Mouse (Mus musculus) MN1 (cell line): Measurements from ENCODE around the gene Itpk1.
"Not testable (repeated sequence)": the region's sequence is repeated elsewhere in the genome, so short reads cannot be mapped to it uniquely, and the experiment has no call there.

Experiments used
- DNase-seq: peaks from one replicate; pipeline ENCODE4 v3.0.0-alpha.2; 2016; ENCODE audit warnings: low spot score

The Itpk1 gene

GRCm38 (mm10) chr12:102660906-102661651 lies 43.7 kb downstream of the Itpk1 start:
- DNase-seq, result no peak

- DNase-seq, result no peak
Observed at GRCm38 (mm10) chr12:102653003-102653402, 51.7 kb downstream of the Itpk1 start.

GRCm38 (mm10) chr12:102652420-102652819 lies 52.3 kb downstream of the Itpk1 start:
- DNase-seq, result no peak

GRCm38 (mm10) chr12:102651871-102652270 lies 52.9 kb downstream of the Itpk1 start:
- no peak for DNase-seq

GRCm38 (mm10) chr12:102651401-102651800 lies 53.3 kb downstream of the Itpk1 start:
- no peak for DNase-seq

GRCm38 (mm10) chr12:102650649-102651048 lies 54.1 kb downstream of the Itpk1 start:
- no peak for DNase-seq

GRCm38 (mm10) chr12:102647839-102648564 lies 56.7 kb downstream of the Itpk1 start:
- no peak for DNase-seq

GRCm38 (mm10) chr12:102646586-102647260 lies 58.0 kb downstream of the Itpk1 start:
- DNase-seq, result no peak

- DNase-seq, result no peak
Observed at GRCm38 (mm10) chr12:102645911-102646585, 58.7 kb downstream of the Itpk1 start.

GRCm38 (mm10) chr12:102643316-102643715 lies 61.4 kb downstream of the Itpk1 start:
- no peak for DNase-seq

- peak; percentile 71 for DNase-seq
Observed at GRCm38 (mm10) chr12:102640436-102641163, 64.1 kb downstream of the Itpk1 start.

GRCm38 (mm10) chr12:102638878-102639277 lies 65.9 kb downstream of the Itpk1 start:
- DNase-seq, result no peak

GRCm38 (mm10) chr12:102637235-102637634 lies 67.5 kb downstream of the Itpk1 start:
- no peak for DNase-seq

GRCm38 (mm10) chr12:102634436-102635050 lies 70.2 kb downstream of the Itpk1 start:
- DNase-seq, result no peak

GRCm38 (mm10) chr12:102633083-102633501 lies 71.6 kb downstream of the Itpk1 start:
- DNase-seq, result peak; percentile 46

GRCm38 (mm10) chr12:102631690-102632089 lies 73.0 kb downstream of the Itpk1 start:
- DNase-seq, result no peak

GRCm38 (mm10) chr12:102630471-102630870 lies 74.3 kb downstream of the Itpk1 start:
- not testable (repeated sequence) for DNase-seq

GRCm38 (mm10) chr12:102628221-102628620 lies 76.5 kb downstream of the Itpk1 start:
- no peak for DNase-seq

- DNase-seq, result no peak
Observed at GRCm38 (mm10) chr12:102627545-102627944, 77.2 kb downstream of the Itpk1 start.

GRCm38 (mm10) chr12:102626841-102627240 lies 77.9 kb downstream of the Itpk1 start:
- DNase-seq, result no peak

GRCm38 (mm10) chr12:102625717-102626116 lies 79.0 kb downstream of the Itpk1 start:
- no peak for DNase-seq
